Mouse (Mus musculus): ENCODE measurements around the gene Pik3c2b.

DNA sequence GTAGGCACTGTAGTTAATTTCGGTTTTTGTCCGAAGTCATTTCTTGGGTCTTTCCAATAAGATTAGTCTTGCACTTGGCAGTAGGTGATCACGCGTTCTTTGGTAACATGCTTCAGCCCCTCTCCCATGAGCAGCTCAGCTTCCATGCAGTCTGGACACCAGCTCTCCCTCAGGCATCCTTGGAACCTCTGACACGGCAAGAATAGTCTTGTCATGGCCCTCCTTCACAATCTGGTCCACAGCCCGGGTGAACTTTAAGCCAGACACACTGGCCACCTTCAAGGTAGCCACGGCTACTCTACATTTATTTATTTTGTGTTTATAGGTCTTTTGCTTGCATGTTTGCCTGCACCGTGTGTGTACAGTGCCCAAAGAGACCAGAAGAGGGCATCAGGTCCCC is 102.7 kb downstream of the Pik3c2b start:
- TF ChIP-seq POLR2A (IDR thresholded peaks at IDR 0.05; ENCODE audit: insufficient read depth, low read depth, low read length), result no peak
- no peak for TF ChIP-seq CTCF (IDR thresholded peaks at IDR 0.05)
